Mouse (Mus musculus): Measurements from ENCODE around the gene Tnrc18. TPM values are rescaled to one million over a fixed set of nuclear protein-coding genes. Genes with fewer than 3 reads are reported as not detected.

Tnrc18 gene
- total and polyA plus RNA-seq, 2 experiments from 2014 or later = 23.4 to 116 TPM

DNA sequence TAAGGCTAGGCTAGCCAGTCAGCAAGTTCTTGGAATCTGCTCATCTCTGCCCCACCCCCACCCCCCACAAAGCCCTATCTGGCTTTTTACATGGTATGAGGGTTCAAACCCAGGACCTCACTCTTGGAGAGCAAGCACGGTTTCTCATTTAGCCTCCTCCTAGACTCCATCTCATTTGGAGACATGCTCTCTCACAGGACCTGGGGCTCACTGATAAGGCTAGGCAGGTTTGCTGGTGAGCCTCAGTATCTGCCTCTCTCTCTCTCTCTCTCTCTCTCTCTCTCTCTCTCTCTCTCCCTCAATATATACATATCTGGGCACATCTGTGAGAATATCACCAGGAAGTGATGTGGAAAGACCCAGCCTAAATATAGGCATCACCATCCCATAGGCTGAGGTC, 138.4 kb downstream of the Tnrc18 start:
- Histone ChIP-seq H3K4me1 (ENCODE audit: insufficient read depth) (no peaks in the 10 kb centered on the region), H3K4me2 (ENCODE audit: low read depth) (no peak overlapping the region), H3K4me3 (ENCODE audit: low read depth, low read length) (no peak overlapping the region), H3K9ac (no peak overlapping the region), H3K9me3 (ENCODE audit: low read length) (0 out of 2 replicates have a peak, but pooled peaks cover 3% of the 10 kb centered on the region), H3K27ac (ENCODE audit: low read depth, low read length) (no peak overlapping the region), H3K27me3 (ENCODE audit: insufficient read depth, low read length) (no peaks in the 10 kb centered on the region), H3K36me3 (ENCODE audit: insufficient read depth) (no peaks in the 10 kb centered on the region)
- DNase-seq (no peak), ATAC-seq (no peak)
- TF ChIP-seq CTCF (IDR thresholded peaks at IDR 0.05; ENCODE audit: low read depth) = no peak
- 79% methylated on average over 1 of the region's 1 CpGs for WGBS

GRCm38 (mm10) chr5:142678141-142678571, 139.3 kb downstream of the Tnrc18 start:
- Histone ChIP-seq H3K36me3 (ENCODE audit: insufficient read depth) (no peaks in the 10 kb centered on the region), H3K4me2 (ENCODE audit: low read depth) (no peak overlapping the region)
- no peak for ATAC-seq

More at GRCm38 (mm10) chr5:142678141-142678571, 139.3 kb downstream of the Tnrc18 start:
- H3K4me1 ChIP-seq (ENCODE audit: insufficient read depth) = no peaks in the 10 kb centered on the region
- no peak for TF ChIP-seq CTCF (IDR thresholded peaks at IDR 0.05; ENCODE audit: low read depth)
- 0 out of 2 replicates have a peak, but pooled peaks cover 3% of the 10 kb centered on the region for H3K9me3 ChIP-seq (ENCODE audit: low read length)
- H3K27me3 ChIP-seq (ENCODE audit: insufficient read depth, low read length) = no peaks in the 10 kb centered on the region
- WGBS = 66% methylated on average over 7 of the region's 7 CpGs
- no peak for DNase-seq
- no peak overlapping the region for H3K9ac ChIP-seq
- no peak overlapping the region for H3K4me3 ChIP-seq (ENCODE audit: low read depth, low read length)
- H3K27ac ChIP-seq (ENCODE audit: low read depth, low read length) = no peak overlapping the region

Other genes with a start within 250 kb of the Tnrc18 start
- 112 and 118 TPM in 2 replicates for gene Mmd2, start 208.9 kb downstream of the Tnrc18 start, total RNA-seq (2014; rRNA removed)
- gene Mmd2, start 208.9 kb downstream of the Tnrc18 start, polyA plus RNA-seq (2015; fragmentation: Nextera tagmentation; extraction: Ambion mirVana) = 107 and 127 TPM in 2 replicates
- 62.5 and 68.0 TPM in 2 replicates for gene Wipi2, start 190.0 kb downstream of the Tnrc18 start, total RNA-seq (2014; rRNA removed)
- gene Wipi2, start 190.0 kb downstream of the Tnrc18 start, polyA plus RNA-seq (2015; fragmentation: Nextera tagmentation; extraction: Ambion mirVana) = 32.2 and 37.4 TPM in 2 replicates
- 67.8 and 76.4 TPM in 2 replicates for gene Slc29a4, start 125.2 kb downstream of the Tnrc18 start, total RNA-seq (2014; rRNA removed)
- gene Slc29a4, start 125.2 kb downstream of the Tnrc18 start, polyA plus RNA-seq (2015; fragmentation: Nextera tagmentation; extraction: Ambion mirVana) = 104 and 107 TPM in 2 replicates
- 24.9 and 38.0 TPM in 2 replicates for gene Fbxl18, start 77.8 kb upstream of the Tnrc18 start, total RNA-seq (2014; rRNA removed)
- gene Fbxl18, start 77.8 kb upstream of the Tnrc18 start, polyA plus RNA-seq (2015; fragmentation: Nextera tagmentation; extraction: Ambion mirVana) = 14.9 and 27.0 TPM in 2 replicates
- gene Actb, start 89.1 kb upstream of the Tnrc18 start, total RNA-seq (2014; rRNA removed) = 5,288 and 5,744 TPM in 2 replicates
- 19,349 and 21,354 TPM in 2 replicates for gene Actb, start 89.1 kb upstream of the Tnrc18 start, polyA plus RNA-seq (2015; fragmentation: Nextera tagmentation; extraction: Ambion mirVana)
- gene Fscn1, start 142.7 kb upstream of the Tnrc18 start, total RNA-seq (2014; rRNA removed) = 394 and 457 TPM in 2 replicates
- 522 and 558 TPM in 2 replicates for gene Fscn1, start 142.7 kb upstream of the Tnrc18 start, polyA plus RNA-seq (2015; fragmentation: Nextera tagmentation; extraction: Ambion mirVana)